Mouse (Mus musculus) CD4-positive, CD25-positive, alpha-beta regulatory T cell, adult 4 months (primary cell): ENCODE measurements around the gene Gm10563. TPM values are rescaled to one million over a fixed set of nuclear protein-coding genes. Genes with fewer than 3 reads are reported as not detected.

Experiments used
- ATAC-seq: one replicate; pipeline ENCODE4 v1.8.0; 2017
- polyA plus RNA-seq, 2 experiments: library from polyadenylated mRNA; unstranded; fragments of 100-300 nt; shearing (Covaris generic); gene quantifications; one replicate each; pipeline ENCODE4 v1.2.1; 2017

Gene Gm10563
- polyA plus RNA-seq, 2 experiments from 2014 or later: not detected

GRCm38 (mm10) chr4:155652283-155653085 is 7.3 kb upstream of the Gm10563 start:
- no peak for ATAC-seq

GRCm38 (mm10) chr4:155651553-155652269 is 6.5 kb upstream of the Gm10563 start:
- ATAC-seq: no peak

- ATAC-seq: no peak
Measured at GRCm38 (mm10) chr4:155649355-155649754, 4.1 kb upstream of the Gm10563 start.

- ATAC-seq: no peak
Measured at GRCm38 (mm10) chr4:155645721-155646120, 513 bp upstream of the Gm10563 start.

GRCm38 (mm10) chr4:155643531-155643930 is 1.7 kb downstream of the Gm10563 start:
- no peak for ATAC-seq

- no peak for ATAC-seq
Measured at GRCm38 (mm10) chr4:155635766-155636499, 9.3 kb downstream of the Gm10563 start.

- no peak for ATAC-seq
Measured at GRCm38 (mm10) chr4:155630267-155630666, 14.9 kb downstream of the Gm10563 start.

GRCm38 (mm10) chr4:155624338-155625291 is 20.6 kb downstream of the Gm10563 start, which contains the start of gene Cdk11b:
Cdk11b (plus strand) TSS chr4:155624854.
- ATAC-seq: peak; percentile 95

- no peak for ATAC-seq
Measured at GRCm38 (mm10) chr4:155618321-155618720, 26.9 kb downstream of the Gm10563 start.

GRCm38 (mm10) chr4:155613264-155613663 is 31.9 kb downstream of the Gm10563 start:
- no peak for ATAC-seq

GRCm38 (mm10) chr4:155611860-155612259 is 33.3 kb downstream of the Gm10563 start:
- no peak for ATAC-seq

- ATAC-seq: no peak
Measured at GRCm38 (mm10) chr4:155606825-155607224, 38.4 kb downstream of the Gm10563 start.

GRCm38 (mm10) chr4:155605132-155605531 is 40.1 kb downstream of the Gm10563 start:
- no peak for ATAC-seq

GRCm38 (mm10) chr4:155603801-155604200 is 41.4 kb downstream of the Gm10563 start:
- ATAC-seq: no peak

GRCm38 (mm10) chr4:155602753-155603152 is 42.5 kb downstream of the Gm10563 start:
- no peak for ATAC-seq

GRCm38 (mm10) chr4:155601997-155602456 is 43.2 kb downstream of the Gm10563 start:
- peak; percentile 18 for ATAC-seq

- ATAC-seq: peak; percentile 81
Measured at GRCm38 (mm10) chr4:155601091-155601996, 43.9 kb downstream of the Gm10563 start, which contains the start of gene Slc35e2. Slc35e2 (plus strand) TSS chr4:155601416.

GRCm38 (mm10) chr4:155599901-155600825 is 45.0 kb downstream of the Gm10563 start:
- ATAC-seq: no peak

- no peak for ATAC-seq
Measured at GRCm38 (mm10) chr4:155598536-155598935, 46.7 kb downstream of the Gm10563 start.
